ENCODE assay signal across 12 mouse cellular contexts in the genomic region with DNA sequence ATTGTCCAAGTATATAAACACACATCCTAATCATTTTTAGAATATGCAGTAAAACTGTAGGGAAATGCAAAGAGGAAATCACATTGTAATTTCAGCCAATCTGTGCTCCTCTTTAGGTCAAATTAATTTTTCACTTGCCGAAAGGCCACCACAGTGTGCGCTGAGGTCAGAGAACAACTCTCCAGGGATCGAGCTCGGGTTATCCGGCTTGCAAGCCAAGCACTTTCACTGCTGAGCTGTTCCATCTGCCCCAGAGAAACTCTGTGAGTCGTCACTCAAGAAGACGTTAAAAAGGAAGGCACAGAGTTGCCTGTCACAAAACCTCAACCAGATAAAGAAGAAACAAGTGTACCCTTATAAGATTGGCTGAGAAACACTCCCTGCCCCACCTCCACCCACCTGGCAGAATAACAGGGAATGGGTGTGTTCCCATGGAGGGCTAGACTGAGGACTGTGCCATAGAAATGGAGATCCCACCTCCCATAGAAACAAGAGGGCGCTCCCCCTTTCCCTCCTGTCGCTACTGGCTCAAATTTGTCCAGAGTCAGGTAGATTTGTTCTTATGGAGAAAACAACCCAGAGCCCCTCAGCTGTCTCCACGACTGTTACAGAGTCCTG.
DNase-seq lines count a peak whose midpoint lies in the region; ATAC-seq and TF ChIP-seq lines count a peak whose summit lies in the region.
"Had no signal": no experiment of that assay in that cellular context is flagged by ENCODE, and none has a peak within 500 bp of the region (broad histone marks: within the 10 kb centered on the region; RNA-seq: fewer than 3 reads in every experiment).

No protein-coding gene starts in this region.

- no peak for TF ChIP-seq EP300 in liver, postnatal 0 days (IDR thresholded peaks at IDR 0.05; ENCODE audit: low read depth)
- TF ChIP-seq EP300 in heart, postnatal 0 days (IDR thresholded peaks at IDR 0.05; ENCODE audit: low read depth): no peak

- 0 out of 2 replicates have a peak, but pooled peaks have one; percentile 24 for ATAC-seq in liver, embryonic 16.5 days (ENCODE audit: low read depth)
- no peak for ATAC-seq in liver, postnatal 0 days
- peak; percentile 53; the same call in 1 of the 2 replicates for ATAC-seq in heart, postnatal 0 days (ENCODE audit: insufficient read depth, low read depth)
- ATAC-seq in kidney, embryonic 14.5 days (ENCODE audit: low FRiP score, low TSS enrichment): peak; percentile 72; the same call in 1 of the 2 replicates

- TF ChIP-seq CTCF in liver, postnatal 0 days (IDR thresholded peaks at IDR 0.05; ENCODE audit: low read depth): no peak
- TF ChIP-seq CTCF in heart, postnatal 0 days (IDR thresholded peaks at IDR 0.05; ENCODE audit: low read depth): no peak

- no peak overlapping the region for H3K27ac ChIP-seq in liver, embryonic 16.5 days (ENCODE audit: low read length)
- no peak overlapping the region for H3K27ac ChIP-seq in liver, postnatal 0 days (ENCODE audit: low read depth)
- H3K27ac ChIP-seq in heart, postnatal 0 days (ENCODE audit: low read depth): no peak overlapping the region
- no peak overlapping the region for H3K27ac ChIP-seq in kidney, embryonic 14.5 days (ENCODE audit: low read depth, low read length)
- H3K27ac ChIP-seq: hindbrain, embryonic 15.5 days; limb, embryonic 12.5 days; midbrain, embryonic 10.5 days had no signal

- no peaks in the 10 kb centered on the region for H3K4me1 ChIP-seq in liver, embryonic 16.5 days (ENCODE audit: control insufficient read depth, low read depth, low read length)
- 0 out of 2 replicates have a peak, but pooled peaks cover 4% of the 10 kb centered on the region for H3K4me1 ChIP-seq in liver, postnatal 0 days (ENCODE audit: insufficient read depth)
- peaks cover 5% of the 10 kb centered on the region; the same call in 1 of the 2 replicates for H3K4me1 ChIP-seq in heart, postnatal 0 days (ENCODE audit: control insufficient read depth, insufficient read depth)
- peaks cover 8% of the 10 kb centered on the region; the same call in 1 of the 2 replicates for H3K4me1 ChIP-seq in kidney, embryonic 14.5 days (ENCODE audit: control insufficient read depth, insufficient read depth, low read length)

- no peak overlapping the region for H3K9ac ChIP-seq in liver, embryonic 16.5 days (ENCODE audit: low read depth, low read length)
- H3K9ac ChIP-seq in liver, postnatal 0 days (replicated peaks): no peak overlapping the region
- H3K9ac ChIP-seq in heart, postnatal 0 days (replicated peaks; ENCODE audit: low read depth, low read length): no peak overlapping the region
- no peak overlapping the region for H3K9ac ChIP-seq in kidney, embryonic 14.5 days (ENCODE audit: low read depth, low read length)
- H3K9ac ChIP-seq: hindbrain, embryonic 15.5 days; limb, embryonic 12.5 days had no signal

- 41% methylated on average over 10 of the region's 10 CpGs for WGBS in liver, embryonic 16.5 days (ENCODE audit: insufficient replicate concordance)
- WGBS in liver, postnatal 0 days (ENCODE audit: insufficient replicate concordance): 42% methylated on average over 10 of the region's 10 CpGs
- WGBS in heart, postnatal 0 days: 47% methylated on average over 10 of the region's 10 CpGs
- 39% methylated on average over 10 of the region's 10 CpGs for WGBS in kidney, embryonic 14.5 days

- H3K4me2 ChIP-seq in liver, embryonic 16.5 days (ENCODE audit: low read depth, low read length): no peak overlapping the region
- H3K4me2 ChIP-seq in liver, postnatal 0 days (ENCODE audit: low read depth, low read length): no peak overlapping the region
- no peak overlapping the region for H3K4me2 ChIP-seq in heart, postnatal 0 days (ENCODE audit: low read depth, low read length)
- no peak overlapping the region for H3K4me2 ChIP-seq in kidney, embryonic 14.5 days (replicated peaks; ENCODE audit: low read depth, low read length)
- H3K4me2 ChIP-seq: hindbrain, embryonic 15.5 days; limb, embryonic 12.5 days had no signal

- H3K36me3 ChIP-seq in liver, embryonic 16.5 days (ENCODE audit: control insufficient read depth, insufficient read depth): no peaks in the 10 kb centered on the region
- H3K36me3 ChIP-seq in liver, postnatal 0 days (replicated peaks; ENCODE audit: insufficient read depth, low read length): no peaks in the 10 kb centered on the region
- H3K36me3 ChIP-seq in heart, postnatal 0 days (replicated peaks; ENCODE audit: control insufficient read depth, insufficient read depth, low read length): no peaks in the 10 kb centered on the region
- H3K36me3 ChIP-seq in kidney, embryonic 14.5 days (ENCODE audit: control insufficient read depth, insufficient read depth, low read length): no peaks in the 10 kb centered on the region
- H3K36me3 ChIP-seq: hindbrain, embryonic 15.5 days; limb, embryonic 12.5 days had no signal

- no peak for DNase-seq in liver, postnatal 0 days
- DNase-seq in heart, postnatal 0 days (ENCODE audit: low spot score): no peak
- no peak for DNase-seq in Muller cell, postnatal 12 days (ENCODE audit: inconsistent ontology term)
- no peak for DNase-seq in cerebellum, postnatal 25 days
- no peak for DNase-seq in B cell, adult 2 months
- DNase-seq: lung, adult 2 months; spleen, adult 18-20 months had no signal

- H3K27me3 ChIP-seq in liver, embryonic 16.5 days (ENCODE audit: control insufficient read depth, insufficient read depth, low read depth, low read length): no peaks in the 10 kb centered on the region
- H3K27me3 ChIP-seq in liver, postnatal 0 days (ENCODE audit: insufficient read depth, low read length): no peaks in the 10 kb centered on the region
- no peaks in the 10 kb centered on the region for H3K27me3 ChIP-seq in heart, postnatal 0 days (ENCODE audit: control insufficient read depth, insufficient read depth, low read length)
- no peaks in the 10 kb centered on the region for H3K27me3 ChIP-seq in kidney, embryonic 14.5 days (ENCODE audit: control insufficient read depth, insufficient read depth, low read length)
- H3K27me3 ChIP-seq: hindbrain, embryonic 15.5 days; limb, embryonic 12.5 days had no signal

- no peak overlapping the region for H3K4me3 ChIP-seq in liver, embryonic 16.5 days (ENCODE audit: low read depth, low read length)
- no peak overlapping the region for H3K4me3 ChIP-seq in liver, postnatal 0 days (ENCODE audit: low read depth, low read length)
- no peak overlapping the region for H3K4me3 ChIP-seq in heart, postnatal 0 days (ENCODE audit: low read depth, low read length)
- H3K4me3 ChIP-seq in kidney, embryonic 14.5 days (ENCODE audit: low read length): no peak overlapping the region
- H3K4me3 ChIP-seq: hindbrain, embryonic 15.5 days; limb, embryonic 12.5 days; midbrain, embryonic 10.5 days had no signal

- no peaks in the 10 kb centered on the region for H3K9me3 ChIP-seq in liver, embryonic 16.5 days (replicated peaks; ENCODE audit: control insufficient read depth, low read length)
- H3K9me3 ChIP-seq in liver, postnatal 0 days (ENCODE audit: low read length): no peaks in the 10 kb centered on the region
- no peaks in the 10 kb centered on the region for H3K9me3 ChIP-seq in heart, postnatal 0 days (replicated peaks; ENCODE audit: control insufficient read depth, low read length)
- H3K9me3 ChIP-seq in kidney, embryonic 14.5 days (ENCODE audit: control insufficient read depth, low read length): no peaks in the 10 kb centered on the region
- H3K9me3 ChIP-seq: hindbrain, embryonic 15.5 days; limb, embryonic 12.5 days had no signal
